Mouse (Mus musculus) E14TG2a.4 (cell line): ENCODE data around the gene Pigl.

Experiments
- CTCF ChIP-seq: conservative IDR thresholded peaks from 2 replicates; pipeline ENCODE4 v1.5.1; 2014; ENCODE audit warnings: low read length
- NANOG ChIP-seq: IDR thresholded peaks from 2 replicates; pipeline ENCODE4 v1.6.1; 2014; ENCODE audit warnings: borderline replicate concordance, low read length, mixed read lengths

DNA sequence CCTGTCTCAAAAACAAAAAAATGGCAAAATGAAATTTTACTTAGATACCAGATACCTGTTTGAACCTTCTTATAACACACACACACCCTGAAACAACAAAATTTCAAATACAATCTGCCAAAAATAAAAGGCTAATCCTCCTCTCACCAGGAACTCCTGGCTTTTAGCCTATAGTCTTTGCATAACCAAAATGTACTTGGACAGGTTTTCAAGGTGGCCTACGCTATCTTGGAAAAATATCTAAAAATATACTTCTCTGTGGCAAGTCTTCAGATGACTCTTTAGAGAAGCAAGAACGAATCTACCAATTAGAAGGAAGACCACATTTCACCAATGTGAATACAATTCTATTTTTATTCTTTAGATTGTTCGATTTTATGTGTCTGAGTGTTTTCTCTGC is 12.5 kb upstream of the Pigl start:
- TF ChIP-seq CTCF (no peak), NANOG (no peak)
